Mouse (Mus musculus) gastrocnemius, postnatal 25 days (tissue): ENCODE data around the gene Mbtps2. TPM values are rescaled to one million over a fixed set of nuclear protein-coding genes. Genes with fewer than 3 reads are reported as not detected.

Source experiments
- DNase-seq: peaks from one replicate; pipeline ENCODE4 v3.0.0; 2022
- long read RNA-seq, 2 experiments: library from polyadenylated mRNA; stranded (forward); transcript quantifications; one replicate each; pipeline ENCODE4 v2.0.0; 2021
- total RNA-seq, 2 experiments: library from RNA; stranded (reverse); gene quantifications; 1 replicate in 1 of 2; 2 replicates in 1 of 2; pipeline ENCODE4 v1.2.3; 2021

Mbtps2 gene
- 10 to 100 TPM; 11.4 to 12.8 TPM for total RNA-seq
- long read RNA-seq, experiment 1, partial matches to known transcripts = 0 of 6 reads
- long read RNA-seq, experiment 1, other reads (novel, unspliced or antisense) = 5 of 6 reads
- long read RNA-seq, experiment 2, full-length matches to known transcripts = 2 of 9 reads
- long read RNA-seq, experiment 2, partial matches to known transcripts = 0 of 9 reads
- long read RNA-seq, experiment 2, other reads (novel, unspliced or antisense) = 7 of 9 reads

DNA sequence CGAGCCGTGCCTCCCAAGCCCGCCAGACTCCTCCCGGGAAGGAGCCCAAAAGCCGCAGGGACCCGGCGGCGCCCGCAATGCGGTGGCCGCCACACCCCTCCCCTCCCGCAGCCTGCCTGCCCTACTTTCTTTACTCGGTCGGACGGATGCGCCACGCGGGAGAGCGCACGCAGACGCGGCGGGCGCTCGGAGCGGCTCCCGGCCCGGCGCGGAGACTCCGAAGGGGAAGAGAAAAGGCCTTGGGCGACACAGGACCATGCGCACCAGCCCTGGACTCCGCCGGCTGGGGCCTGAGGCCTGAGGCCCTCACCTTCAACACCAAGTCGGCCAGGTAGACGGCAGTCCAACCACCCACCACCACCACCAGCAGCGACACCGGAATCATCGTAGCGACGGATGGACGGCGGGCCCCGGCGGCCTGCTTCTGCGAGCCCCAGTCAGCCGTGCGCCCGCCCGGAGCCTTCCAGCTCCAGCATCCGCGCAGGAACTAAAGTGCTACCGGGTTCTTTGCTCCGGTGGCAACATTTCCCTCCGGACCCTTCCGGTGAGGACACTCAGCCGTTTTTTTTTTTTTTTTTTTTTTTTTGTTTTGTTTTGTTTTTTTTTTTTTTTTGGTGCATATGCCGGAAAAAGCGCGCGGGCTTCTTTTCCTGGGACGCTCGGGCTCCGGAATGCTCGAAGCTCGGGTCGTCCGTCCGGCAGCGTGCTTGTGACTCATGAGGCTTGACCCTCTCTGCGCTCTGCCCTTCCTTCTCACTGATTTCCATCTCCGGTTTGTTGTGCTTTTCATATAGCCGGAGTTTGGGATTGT lies at the start of gene Mbtps2:
Gene Mbtps2 (minus strand): TSS at position 530 of the 811 bp plus-strand sequence.
- peak; percentile 48 for DNase-seq

DNA sequence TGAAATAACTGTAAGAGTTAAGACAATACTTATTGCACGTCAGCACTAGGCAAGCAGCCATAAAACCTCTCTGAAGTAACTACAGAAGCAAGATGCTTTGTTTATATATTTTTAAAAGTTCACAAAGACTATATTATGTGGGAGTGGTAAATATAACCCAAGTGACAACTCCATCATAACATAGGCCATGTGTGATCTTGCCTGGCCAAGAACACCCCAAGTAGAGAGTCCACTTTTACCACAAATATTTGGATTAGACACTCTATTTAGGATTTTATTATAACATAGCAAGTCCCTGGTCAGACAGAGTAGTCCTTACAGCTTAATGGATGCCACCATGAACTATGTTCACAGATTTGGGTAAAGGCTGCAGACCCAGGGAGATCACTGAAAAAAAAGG lies 47.9 kb upstream of the Mbtps2 start:
- DNase-seq = no peak

DNA sequence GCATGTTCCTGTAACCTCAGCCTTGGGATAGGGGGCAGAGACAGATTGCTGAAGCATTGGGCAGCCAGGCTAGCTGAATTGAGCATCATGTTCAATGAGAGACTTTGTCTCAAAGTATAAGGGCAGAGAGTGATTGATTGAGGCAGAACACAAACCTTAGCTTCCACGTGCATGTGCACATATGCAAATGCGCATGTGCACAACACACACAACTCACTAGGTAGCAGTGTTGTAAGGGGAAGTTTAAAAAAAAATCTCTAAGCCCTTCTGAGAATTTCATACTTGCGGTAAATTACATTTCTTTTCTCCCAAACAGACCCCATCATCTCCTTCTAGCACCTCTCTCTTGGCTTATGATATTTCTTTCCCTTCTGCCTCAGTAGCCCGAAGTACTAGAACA lies 46.2 kb upstream of the Mbtps2 start:
- no peak for DNase-seq

DNA sequence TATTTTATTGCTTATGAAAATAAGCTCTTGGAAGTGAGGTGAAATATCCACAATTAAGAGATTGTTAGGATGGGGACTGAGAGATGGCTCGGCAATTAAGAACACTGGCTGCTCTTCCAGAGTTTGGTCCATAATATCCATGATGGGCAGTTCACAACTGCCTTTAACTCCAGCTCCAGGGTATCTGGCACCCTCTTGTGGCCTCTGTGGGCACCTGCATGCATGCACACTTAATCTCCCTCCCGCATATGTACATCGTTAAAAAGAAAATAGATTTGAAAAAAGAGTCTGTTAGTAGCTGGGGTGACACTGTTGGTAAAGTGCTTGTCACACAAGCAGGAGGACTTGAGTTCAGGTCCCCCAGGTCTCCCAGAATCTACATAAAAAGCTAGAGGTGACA lies 45.8 kb upstream of the Mbtps2 start:
- DNase-seq = no peak

DNA sequence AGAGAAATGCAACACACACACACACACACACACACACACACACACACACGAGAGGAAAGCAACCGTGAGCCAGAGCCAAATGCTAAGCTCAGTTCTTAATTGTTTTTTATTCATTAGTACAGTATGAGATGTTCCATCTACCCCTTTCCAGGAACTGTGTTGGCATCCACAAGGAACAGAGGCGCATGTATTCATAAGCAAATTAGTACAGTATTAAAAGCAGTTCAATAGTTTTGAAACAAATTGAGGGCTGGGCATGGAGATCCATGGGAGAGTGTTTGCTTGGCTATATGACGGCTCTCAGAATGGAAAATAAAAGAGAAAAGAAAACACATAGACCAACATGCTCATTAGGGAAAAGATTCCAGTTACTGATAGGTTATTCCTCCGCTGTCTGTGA lies 44.3 kb upstream of the Mbtps2 start:
- DNase-seq = no peak

DNA sequence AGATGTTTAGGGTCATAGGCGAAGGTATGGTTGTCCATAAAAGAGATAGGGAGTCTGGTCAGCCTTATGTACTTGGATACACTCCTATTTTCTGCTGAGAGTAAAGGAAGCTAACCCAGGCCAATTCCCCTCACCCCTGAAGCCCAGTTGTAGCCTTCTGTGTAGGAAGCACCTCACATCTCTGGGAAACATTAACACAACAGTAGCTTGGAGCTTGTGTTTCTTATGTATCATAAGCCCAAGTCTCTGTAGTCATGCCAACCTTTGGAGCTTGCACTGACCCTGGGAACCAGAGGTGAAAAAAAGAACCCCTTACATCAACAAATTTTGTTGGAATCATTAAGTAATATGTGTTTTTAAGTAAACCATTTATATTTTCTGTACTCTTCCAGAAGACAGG lies 38.7 kb upstream of the Mbtps2 start:
- no peak for DNase-seq

DNA sequence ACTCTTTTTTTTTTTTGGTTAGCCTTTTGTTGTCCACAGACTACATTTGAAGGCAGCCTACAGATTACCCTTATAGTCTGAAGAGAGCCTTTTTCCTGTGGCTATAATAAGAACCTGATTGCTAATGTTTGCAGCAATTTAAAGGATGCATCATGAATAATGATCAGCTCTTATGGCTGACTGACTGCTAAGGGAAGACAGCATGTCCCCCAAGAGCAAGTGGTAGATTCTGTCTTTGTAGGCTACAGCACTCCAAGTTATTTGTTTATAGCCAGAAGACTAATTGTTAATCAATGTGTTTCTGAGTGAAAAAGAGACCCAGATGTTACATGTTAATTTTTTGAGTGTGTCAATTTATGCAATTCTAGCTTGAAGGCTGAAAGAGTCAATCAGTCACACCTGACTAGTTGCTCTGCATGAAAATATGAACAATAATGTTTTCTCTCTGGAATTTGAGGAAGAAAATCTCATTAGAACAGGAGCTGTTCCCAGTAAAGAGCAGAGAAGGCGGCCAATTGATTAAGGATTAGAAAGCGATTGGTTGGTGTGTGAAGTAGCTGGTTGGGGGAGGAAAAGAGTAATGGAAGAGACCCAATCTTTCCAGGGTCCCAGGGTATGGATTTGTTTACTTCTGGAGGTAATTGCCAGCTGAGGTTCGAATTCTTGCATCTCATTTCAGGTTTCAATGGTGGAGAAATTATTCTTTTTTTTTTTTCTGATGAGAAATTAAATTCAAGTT lies 35.3 kb upstream of the Mbtps2 start:
- DNase-seq = no peak

DNA sequence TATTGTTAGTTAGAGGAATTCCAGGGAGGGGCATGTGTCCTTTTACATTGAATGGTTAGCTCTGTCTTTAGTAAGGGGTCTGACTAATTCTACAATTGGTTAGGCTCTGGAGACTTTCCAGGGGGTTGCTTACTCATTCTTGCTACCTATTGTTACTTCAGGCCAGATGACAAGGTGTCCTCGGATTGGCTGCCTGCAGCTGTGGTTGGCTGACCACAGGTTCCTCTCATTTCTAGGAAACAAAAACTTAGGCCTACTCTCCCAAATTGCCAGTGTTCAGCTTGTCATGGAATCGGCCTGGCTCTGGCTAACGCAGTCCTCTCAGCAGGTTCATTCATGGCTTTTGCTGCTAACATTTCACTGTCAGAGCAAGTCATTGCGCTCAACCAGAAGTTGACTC lies 31.8 kb upstream of the Mbtps2 start:
- no peak for DNase-seq

DNA sequence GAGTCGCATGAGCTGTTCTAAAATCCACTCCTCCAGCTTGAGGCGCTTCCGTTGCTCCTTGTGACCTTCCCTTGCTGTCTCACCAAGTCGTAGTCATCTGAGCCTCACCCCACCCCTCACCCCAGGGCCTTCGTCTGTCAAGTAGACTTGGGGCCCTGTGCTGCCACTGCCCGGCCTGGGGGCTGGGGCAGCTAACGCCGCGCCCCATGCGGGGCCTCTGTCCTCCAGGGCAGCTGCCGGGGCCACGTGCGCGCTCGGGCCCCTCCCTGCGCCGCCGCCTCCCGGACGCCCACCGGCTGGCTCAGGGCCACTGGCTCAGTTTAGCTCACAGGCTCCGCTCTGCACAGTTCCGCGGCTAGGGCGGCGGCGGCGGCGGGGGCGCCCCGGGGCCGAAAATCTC lies 14.4 kb upstream of the Mbtps2 start:
- DNase-seq = no peak

DNA sequence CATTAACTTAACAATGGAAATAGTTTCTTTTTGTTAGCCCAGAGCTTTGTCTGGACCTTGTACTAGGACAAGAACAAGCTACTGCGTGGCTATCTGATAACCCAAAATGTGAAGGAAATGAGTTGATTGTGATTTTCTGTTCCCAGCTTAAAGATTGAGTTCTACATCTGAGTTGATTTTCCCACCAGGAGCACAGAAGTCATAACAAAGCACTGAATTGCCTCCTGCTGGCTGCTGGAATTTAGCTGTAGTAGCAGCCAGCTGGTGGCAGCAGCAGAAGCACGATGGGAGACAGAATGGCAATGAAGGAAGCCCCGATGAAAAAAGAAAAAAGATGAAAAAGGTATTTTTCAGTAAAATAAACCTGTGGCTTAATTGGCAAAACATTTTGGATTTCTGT lies 2.9 kb upstream of the Mbtps2 start:
- no peak for DNase-seq

DNA sequence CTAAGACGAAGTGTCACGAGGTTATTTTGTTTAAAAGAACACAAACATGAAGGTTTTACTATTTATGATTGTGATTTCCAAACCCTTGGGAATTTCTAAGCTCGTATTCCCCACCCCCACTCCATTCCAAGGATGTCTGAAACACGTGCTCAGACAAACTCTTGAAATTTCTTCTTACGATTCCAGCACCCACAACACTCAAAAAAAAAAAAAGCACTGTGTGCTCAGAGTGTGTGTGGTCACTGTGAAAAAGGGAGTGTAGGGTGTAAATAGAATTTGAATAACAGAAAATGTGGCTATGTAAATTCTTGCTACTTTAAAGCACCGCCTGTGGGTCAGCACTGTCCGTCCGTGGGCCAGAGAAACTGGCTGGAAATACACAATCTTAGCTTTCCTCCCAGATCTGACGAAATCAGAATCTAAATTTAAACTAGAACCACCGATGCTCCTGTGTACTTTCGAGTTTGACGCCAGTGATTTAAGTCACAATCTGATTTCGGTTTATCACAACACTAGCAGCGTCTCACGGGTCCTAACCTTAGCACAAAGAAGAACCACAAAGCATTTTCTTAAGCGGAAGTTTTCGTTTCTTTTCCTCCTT lies 830 bp downstream of the Mbtps2 start:
- no peak for DNase-seq

DNA sequence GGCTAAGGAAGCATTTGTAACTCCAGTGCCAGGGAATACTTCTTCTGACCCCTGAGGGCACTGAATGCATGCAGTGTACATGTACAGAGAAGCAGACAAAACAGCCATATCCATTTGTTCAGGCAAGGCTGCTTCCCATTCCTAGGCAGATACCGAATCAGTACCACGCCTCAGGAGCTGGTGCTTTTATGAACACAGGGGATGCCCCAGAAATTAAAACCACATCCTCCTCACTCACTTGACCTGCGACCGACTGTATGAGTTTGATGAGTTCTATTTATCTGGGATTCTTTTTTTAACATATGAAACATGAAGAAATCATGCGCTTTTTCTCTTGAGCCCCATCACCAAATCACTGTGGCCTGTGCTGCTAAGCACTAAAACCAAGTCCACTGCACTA lies 1.7 kb downstream of the Mbtps2 start:
- DNase-seq = no peak

DNA sequence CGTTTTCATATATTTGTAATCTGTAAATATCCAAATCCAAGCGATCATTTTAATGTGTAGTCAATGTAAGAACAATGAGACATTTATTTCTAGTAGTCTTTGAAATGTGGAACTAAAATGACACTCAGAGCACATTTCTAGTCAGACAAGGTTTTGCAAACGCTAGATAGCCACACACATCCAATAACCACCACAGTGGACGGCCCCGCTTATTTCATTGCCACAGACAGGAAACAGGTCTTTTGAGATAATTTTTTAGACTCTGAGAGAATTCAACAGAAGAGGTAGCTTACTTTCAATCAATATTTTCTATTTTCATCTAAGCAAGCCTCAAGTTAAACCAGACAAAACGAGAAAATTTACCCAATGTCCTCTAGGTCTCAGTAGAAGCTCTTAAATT lies 2.6 kb downstream of the Mbtps2 start:
- no peak for DNase-seq

DNA sequence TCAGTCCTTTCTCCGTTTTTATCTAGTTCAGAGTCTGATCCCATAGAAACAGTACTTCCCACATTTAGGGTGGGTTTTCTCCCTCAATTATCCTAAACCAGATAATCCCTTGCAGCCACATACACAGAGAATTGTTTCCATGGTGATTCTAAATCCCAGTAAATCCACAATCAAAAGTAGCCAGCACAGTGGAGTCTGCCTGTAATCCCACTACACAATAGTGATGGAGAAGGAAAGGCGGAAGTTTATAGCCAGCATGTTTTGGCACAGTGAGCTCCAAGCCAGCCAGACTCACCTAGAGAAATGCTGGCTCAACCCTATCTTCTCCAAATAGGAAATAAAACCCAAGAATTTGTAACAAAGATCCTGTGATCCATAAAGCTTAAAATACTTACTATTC lies 3.9 kb downstream of the Mbtps2 start:
- no peak for DNase-seq

DNA sequence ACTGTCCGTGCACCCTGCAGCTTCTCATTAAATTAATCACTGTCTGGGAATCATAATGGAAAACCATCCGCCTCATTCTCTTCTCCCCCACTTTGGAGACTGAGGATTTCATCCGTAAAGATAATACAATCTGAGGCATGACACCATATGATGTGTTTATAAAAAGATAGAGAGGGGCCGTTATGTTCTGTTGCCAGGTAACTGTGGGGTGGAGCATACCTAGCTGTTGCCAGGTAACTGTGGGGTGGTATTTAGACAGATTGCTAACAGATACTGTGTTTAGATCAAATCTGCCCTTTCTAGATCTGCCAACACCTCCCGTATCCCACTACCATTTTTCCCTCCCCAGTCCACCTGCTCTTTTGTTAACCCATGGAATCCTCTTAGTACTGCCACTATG lies 11.5 kb downstream of the Mbtps2 start:
- DNase-seq = no peak

DNA sequence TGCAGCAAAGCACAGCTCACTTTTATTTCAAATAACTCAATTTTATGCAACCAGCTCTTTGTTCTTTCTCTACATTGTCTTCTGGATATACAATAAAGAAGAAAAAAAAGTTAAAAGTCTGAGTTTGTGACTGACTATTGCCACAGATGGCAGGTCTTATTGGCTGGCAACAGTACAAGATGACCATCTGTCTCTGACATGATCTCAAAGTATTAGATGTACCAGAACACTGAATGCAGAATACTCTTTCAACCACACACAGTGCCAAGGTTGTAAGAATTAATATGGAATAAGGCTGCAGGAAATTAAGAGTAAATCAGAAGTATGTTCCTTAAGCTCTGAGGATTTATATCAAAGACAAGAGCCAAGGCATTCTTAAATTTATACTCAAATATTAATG lies 12.1 kb downstream of the Mbtps2 start:
- no peak for DNase-seq

DNA sequence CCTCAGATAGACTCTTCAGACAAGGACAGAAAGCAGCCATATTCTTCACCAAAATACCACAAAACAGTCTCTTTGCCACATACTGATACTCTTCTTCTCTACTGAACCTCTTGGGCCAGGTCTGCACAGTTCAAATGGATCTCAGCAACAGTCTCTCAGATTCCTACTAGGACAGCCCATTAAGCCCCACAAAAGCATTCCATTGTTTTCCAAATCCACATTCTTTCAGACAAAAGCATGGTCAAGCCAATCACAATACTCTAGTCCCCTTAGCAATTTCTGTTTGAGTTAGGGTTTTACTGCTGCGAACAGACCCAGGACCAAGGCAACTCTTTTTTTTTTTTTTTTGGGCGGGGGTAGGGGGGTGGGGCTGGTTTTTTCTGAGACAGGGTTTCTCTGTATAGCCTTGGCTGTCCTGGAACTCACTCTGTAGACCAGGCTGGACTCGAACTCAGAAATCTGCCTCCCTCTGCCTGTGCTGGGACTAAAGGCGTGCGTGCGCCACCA lies 19.4 kb downstream of the Mbtps2 start:
- no peak for DNase-seq

DNA sequence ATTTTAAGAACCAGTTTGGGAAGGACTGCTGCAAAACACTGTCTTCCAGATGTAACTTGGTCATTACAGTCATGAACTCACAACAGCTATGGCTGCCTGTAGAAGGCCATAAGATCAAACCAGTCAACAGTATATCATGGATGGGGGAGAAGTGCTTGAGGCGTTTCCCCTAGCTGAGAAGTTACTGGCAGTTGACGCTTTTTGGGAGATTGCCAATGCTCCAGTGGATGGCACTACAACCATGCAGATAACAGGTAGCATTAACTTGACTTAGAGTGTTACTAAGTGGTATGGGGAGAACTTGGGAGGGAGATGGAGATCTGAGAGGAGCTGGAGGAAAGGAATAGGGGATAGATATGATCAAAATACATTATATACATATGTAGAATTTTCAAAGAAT lies 23.8 kb downstream of the Mbtps2 start:
- no peak for DNase-seq

DNA sequence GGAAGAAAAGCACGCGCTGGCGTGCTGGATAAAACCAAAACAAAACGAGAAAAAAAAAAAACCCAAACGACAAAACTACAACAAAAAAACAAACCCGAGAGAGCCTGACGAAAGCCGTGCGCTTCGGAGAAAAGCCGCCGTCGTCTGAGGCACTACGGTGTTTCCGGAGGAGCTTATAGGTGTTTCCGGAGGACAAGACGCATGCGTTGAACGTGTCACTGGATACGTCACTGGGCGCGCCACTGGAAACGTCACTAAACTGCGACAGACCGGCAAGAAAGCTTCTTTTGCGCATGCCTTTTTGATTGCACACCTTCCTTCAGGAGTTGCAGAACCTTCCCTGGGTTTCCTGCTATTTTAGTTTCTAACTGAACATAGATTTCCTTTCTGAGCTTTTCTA lies 29.7 kb downstream of the Mbtps2 start, which contains the start of gene Yy2:
Gene Yy2 (minus strand): TSS at position 146 of the 400 bp plus-strand sequence.
- DNase-seq = no peak

DNA sequence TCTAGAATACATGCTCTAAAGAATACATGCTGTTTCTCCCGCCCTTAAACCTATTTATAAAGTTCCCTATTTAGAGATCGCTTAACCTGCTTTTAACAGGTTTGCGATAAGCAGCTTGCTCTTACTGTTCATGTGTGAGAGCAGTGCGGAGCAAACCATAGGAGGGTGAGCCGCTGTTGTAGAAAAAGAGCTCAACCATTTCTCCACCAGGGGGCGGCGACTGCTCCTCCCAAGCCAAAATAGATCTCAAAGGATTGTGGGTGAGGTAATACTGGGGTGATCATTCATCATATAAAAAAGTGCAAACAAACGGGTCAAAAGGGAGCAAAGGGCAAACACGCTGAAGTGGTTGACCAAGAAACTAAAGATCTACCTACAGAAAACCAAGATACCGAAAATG lies 34.7 kb downstream of the Mbtps2 start:
- DNase-seq = no peak

DNA sequence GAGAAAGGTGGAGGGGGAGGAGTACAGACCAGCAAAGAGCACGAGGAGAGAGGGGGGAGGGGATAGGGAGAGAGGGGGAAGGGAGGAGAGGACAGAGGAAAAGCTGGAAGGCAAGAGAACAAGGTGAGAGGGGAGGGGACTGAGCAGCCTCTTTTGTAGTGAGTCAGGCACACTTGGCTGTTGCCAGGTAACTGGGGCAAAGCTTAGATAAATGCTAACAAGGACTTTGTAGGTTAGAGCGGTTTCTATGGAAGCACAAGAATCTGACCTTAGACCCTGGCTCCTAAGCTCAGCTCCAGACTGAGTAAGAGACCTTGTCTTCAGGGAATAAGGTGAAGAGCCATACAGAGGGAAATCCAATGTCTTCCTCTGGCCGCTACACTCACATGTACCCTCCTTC lies 51.4 kb downstream of the Mbtps2 start:
- no peak for DNase-seq

DNA sequence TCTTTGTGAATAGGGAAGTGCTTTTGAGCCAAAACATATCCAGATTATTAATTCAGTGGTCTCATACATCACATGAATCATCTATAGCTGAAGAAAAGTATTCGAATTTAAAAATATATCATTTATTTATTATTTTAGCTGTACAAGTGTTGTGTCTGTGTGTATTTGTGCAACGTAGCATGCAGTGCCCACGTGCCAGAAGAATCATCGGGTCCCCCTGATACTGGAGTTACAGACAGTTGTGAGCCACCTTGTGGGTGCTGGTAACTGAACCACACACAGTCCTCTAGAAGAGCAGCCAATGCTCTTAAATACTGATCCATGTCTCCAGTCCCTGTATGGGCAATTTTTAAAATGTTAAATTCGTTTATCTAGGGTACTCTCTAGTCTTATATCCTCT lies 92.1 kb downstream of the Mbtps2 start:
- DNase-seq = no peak

DNA sequence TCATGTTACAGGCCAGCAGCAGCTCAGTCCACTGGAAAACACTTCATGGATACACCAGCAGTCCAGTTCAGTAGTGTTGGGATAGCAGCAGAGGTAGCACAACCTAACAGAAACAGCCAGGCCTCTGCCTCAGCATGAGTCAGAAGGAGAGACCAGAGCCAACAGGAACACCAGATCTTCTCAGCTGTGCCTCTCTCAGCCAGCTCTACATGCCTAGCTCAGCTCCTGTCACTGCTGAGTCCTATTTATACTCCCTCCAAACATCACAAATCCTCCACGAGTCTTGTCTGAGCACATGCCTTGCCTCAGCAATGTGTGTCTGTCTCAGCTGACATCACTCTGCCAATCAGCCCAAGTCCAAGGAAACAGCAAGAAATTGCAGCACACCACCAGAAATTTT lies 94.0 kb downstream of the Mbtps2 start:
- DNase-seq = no peak
